Mouse (Mus musculus) intestine, embryonic 15.5 days (tissue): ENCODE data around the gene Cuedc1. TPM values are rescaled to one million over a fixed set of nuclear protein-coding genes. Genes with fewer than 3 reads are reported as not detected.

Source experiments
- ATAC-seq: fragments of 200-750 bp; cut with Nextera tagmentation; 2 replicates; pipeline ENCODE4 v1.8.0; 2017; ENCODE audit warnings: moderate TSS enrichment, moderate library complexity
- H3K27ac ChIP-seq: fragments of 300-500 bp; sonication (generic); 2 replicates; pipeline ENCODE4 v1.5.1; 2015; ENCODE audit warnings: mild to moderate bottlenecking, inconsistent platforms
- H3K27me3 ChIP-seq: fragments of 300-500 bp; sonication (generic); replicated peaks from 2 replicates; pipeline ENCODE4 v1.6.1; 2015; ENCODE audit warnings: inconsistent platforms
- H3K36me3 ChIP-seq: fragments of 300-500 bp; sonication (generic); 2 replicates; pipeline ENCODE4 v1.6.1; 2015; ENCODE audit warnings: inconsistent platforms
- H3K4me1 ChIP-seq: fragments of 300-500 bp; sonication (generic); replicated peaks from 2 replicates; pipeline ENCODE4 v1.6.1; 2015; ENCODE audit warnings: inconsistent platforms
- H3K4me2 ChIP-seq: fragments of 300-500 bp; sonication (generic); replicated peaks from 2 replicates; pipeline ENCODE4 v1.6.1; 2015; ENCODE audit warnings: mild to moderate bottlenecking, inconsistent platforms
- H3K4me3 ChIP-seq: fragments of 300-500 bp; sonication (generic); replicated peaks from 2 replicates; pipeline ENCODE4 v1.5.1; 2015; ENCODE audit warnings: inconsistent platforms
- H3K9ac ChIP-seq: fragments of 300-500 bp; sonication (generic); 2 replicates; pipeline ENCODE4 v1.6.1; 2015; ENCODE audit warnings: inconsistent platforms
- H3K9me3 ChIP-seq: fragments of 300-500 bp; sonication (generic); 2 replicates; pipeline ENCODE4 v1.6.1; 2016; ENCODE audit warnings: inconsistent platforms
- WGBS: fragments of 180-500 bp; shearing (Covaris S2); methylation state at CpG from one replicate; pipeline ENCODE4 v1.1.7; 2015; 5-methylcytosine and 5-hydroxymethylcytosine counted together
- polyA plus RNA-seq: library from polyadenylated mRNA; unstranded; fragments of >200 nt; fragmentation: Nextera tagmentation; extraction: Ambion mirVana; gene quantifications from 2 replicates; pipeline ENCODE4 v1.2.1, GENCODE M21; 2015

The Cuedc1 gene
- polyA plus RNA-seq, 1 experiment from 2014 or later: 14.2 TPM

DNA sequence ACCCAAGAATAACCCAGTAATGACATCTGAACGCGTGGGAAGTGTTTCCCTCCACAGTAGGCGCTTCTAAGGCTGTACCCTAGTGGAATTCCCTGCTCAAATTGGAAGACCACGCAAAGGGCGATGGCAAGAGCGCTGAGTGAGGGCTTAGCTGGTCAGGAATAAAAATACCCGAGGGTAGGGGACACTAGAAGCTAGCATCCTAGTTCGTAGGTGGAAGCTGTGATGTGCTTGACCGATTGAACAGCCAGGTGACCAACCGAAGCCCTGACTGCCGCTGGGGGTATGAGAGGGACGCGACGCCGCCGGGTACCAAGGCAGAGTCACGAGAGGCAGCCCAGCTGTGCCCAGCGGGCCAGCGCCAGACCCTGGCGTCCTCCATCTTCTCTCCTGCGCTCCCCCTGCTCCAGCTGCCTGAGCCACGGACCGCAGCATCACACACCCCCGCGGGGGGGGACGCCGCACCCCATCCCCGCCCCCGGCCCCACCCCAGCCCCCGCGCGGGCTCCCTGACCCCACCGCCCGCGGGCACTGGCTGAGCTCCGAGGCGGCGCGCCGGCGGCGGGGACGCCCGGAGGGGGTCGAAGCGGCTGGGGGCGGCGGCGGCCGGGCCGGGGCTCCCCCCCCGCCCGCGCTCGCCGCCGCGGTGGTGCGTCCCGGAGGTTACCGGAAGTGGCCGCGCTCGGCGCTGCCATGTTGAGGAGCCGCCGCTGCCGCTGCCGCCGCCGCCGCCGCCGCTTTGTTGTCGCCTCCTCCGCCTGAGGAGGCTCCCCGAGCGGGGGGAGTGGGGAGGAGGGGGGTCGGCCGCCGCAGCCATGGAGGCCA, 30.1 kb upstream of the Cuedc1 start, which contains the start of gene Vezf1:
TSS of gene Vezf1 (plus strand) at position 694 of the 825 bp plus-strand sequence.
- Histone ChIP-seq H3K27me3 (no peaks in the 10 kb centered on the region), H3K4me3 (peak within 1 kb of the TSS; percentile 96), H3K27ac (peak within 1 kb of the TSS; percentile 96), H3K9ac (peak within 1 kb of the TSS; percentile 94), H3K9me3 (no peaks in the 10 kb centered on the region), H3K4me1 (peaks cover 18% of the 10 kb centered on the region), H3K36me3 (no peaks in the 10 kb centered on the region), H3K4me2 (peak within 1 kb of the TSS; percentile 80)
- ATAC-seq: peak; percentile 87
- WGBS: under 1% methylated on average over 60 of the region's 81 CpGs

DNA sequence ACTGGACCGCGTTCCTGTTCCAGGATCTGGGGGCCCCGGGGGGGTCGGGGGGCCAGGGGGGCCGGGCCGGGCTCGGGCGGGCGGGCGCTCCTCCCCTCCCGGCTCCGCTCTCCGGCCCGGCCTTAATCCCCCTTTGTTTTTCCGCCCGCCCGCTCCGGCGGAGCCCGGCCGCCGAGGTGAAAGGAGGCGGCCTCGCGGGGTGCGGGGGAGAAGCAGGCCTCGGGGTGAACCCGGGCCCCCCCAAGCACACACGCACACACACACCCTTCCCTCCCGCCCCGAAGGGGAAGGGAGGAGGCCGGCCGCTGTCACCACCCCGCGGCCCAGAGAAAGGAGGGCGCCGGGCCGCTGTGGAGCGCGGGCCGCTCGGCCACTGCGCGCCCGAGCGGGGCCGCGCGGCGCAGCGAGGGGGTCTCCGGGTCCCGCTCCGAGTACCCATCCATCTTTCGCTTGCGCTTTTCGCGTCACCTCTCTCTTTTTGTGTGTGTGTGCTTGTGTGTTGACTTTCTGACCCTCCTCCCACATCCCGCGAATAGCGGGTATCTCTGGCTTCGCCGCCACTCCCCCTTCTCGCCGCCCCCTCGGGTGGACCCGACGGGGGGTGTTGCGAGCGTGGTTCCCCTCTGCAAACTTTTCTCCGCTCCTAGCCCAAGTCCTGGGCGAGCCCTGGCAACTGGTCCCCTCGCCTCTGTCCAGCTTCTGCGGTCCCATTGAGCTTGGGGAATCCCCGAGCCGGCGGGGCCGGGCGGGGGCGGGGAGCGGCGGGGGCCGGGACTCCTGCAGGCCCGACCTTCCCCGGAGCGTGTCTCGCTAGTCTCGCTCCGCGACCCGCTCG, 29.2 kb upstream of the Cuedc1 start:
- Histone ChIP-seq H3K4me1 (peaks cover 23% of the 10 kb centered on the region), H3K4me2 (peak overlapping the region; percentile 80), H3K27me3 (no peaks in the 10 kb centered on the region), H3K4me3 (peak overlapping the region; percentile 96), H3K27ac (peak overlapping the region; percentile 96), H3K9me3 (no peaks in the 10 kb centered on the region), H3K36me3 (peaks cover 1% of the 10 kb centered on the region; the same call in 1 of the 2 replicates), H3K9ac (peak overlapping the region; percentile 94)
- WGBS: 1% methylated on average over 80 of the region's 92 CpGs
- peak; percentile 82 for ATAC-seq

GRCm38 (mm10) chr11:88069246-88069570, 28.6 kb upstream of the Cuedc1 start:
- no peak for ATAC-seq
- H3K27ac ChIP-seq: peak overlapping the region; percentile 96
- H3K4me2 ChIP-seq: peak overlapping the region; percentile 80
- peak overlapping the region; percentile 96 for H3K4me3 ChIP-seq
- under 1% methylated on average over 12 of the region's 12 CpGs for whole genome bisulfite sequencing
- H3K36me3 ChIP-seq: peaks cover 3% of the 10 kb centered on the region; the same call in 1 of the 2 replicates
- no peaks in the 10 kb centered on the region for H3K27me3 ChIP-seq
- peaks cover 24% of the 10 kb centered on the region for H3K4me1 ChIP-seq
- H3K9ac ChIP-seq: peak overlapping the region; percentile 94
- H3K9me3 ChIP-seq: no peaks in the 10 kb centered on the region

DNA sequence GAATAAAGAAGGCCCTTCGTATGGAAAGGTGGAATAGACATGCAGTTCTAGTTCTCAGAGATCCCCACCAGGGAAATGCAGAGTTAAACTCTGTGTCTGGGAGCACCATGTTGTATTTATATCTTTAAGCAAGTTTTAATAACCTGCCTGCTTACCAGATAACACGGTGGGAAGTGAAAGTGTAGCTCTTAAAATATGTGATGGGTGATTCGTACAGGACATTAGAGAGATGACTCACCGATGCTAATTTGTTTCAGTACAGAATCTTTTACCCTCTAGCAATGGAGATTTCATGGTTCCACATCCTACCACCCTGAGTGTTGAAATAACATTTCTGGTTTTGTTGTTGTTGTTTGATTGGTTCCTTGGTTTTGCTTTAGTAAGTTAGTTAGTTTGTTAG, 27.5 kb upstream of the Cuedc1 start:
- no peak overlapping the region for H3K27ac ChIP-seq
- peaks cover 3% of the 10 kb centered on the region; the same call in 1 of the 2 replicates for H3K36me3 ChIP-seq
- no peak for ATAC-seq
- peak overlapping the region; percentile 80 for H3K4me2 ChIP-seq
- no peaks in the 10 kb centered on the region for H3K27me3 ChIP-seq
- no peak overlapping the region for H3K4me3 ChIP-seq
- 27% methylated on average over 4 of the region's 4 CpGs for WGBS
- no peak overlapping the region for H3K9ac ChIP-seq
- no peaks in the 10 kb centered on the region for H3K9me3 ChIP-seq
- peaks cover 24% of the 10 kb centered on the region for H3K4me1 ChIP-seq

DNA sequence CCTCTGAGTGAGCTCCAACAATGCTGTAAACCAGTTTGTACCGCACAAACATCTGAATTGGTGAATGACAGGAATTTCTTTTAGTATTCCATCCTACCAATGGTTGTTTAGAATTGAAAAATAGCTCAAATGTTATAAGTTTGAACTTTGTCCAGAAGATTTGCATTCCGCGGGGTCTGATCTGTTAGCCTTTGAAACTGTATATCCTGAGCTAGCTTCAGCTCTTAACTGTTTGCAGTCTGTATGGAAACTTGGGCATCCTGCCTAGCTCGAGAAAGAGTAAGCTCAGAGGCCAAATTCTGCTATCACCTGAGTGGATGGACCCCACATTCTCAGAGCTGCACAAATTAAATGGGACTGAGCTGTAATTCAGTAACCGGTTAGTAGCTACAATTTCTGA, 26.7 kb upstream of the Cuedc1 start:
- Histone ChIP-seq H3K9ac (no peak overlapping the region), H3K36me3 (peaks cover 3% of the 10 kb centered on the region; the same call in 1 of the 2 replicates), H3K27me3 (no peaks in the 10 kb centered on the region), H3K27ac (no peak overlapping the region), H3K4me3 (no peak overlapping the region), H3K4me2 (peak overlapping the region; percentile 80), H3K4me1 (peaks cover 24% of the 10 kb centered on the region), H3K9me3 (no peaks in the 10 kb centered on the region)
- no peak for ATAC-seq
- 31% methylated on average over 5 of the region's 5 CpGs for WGBS

DNA sequence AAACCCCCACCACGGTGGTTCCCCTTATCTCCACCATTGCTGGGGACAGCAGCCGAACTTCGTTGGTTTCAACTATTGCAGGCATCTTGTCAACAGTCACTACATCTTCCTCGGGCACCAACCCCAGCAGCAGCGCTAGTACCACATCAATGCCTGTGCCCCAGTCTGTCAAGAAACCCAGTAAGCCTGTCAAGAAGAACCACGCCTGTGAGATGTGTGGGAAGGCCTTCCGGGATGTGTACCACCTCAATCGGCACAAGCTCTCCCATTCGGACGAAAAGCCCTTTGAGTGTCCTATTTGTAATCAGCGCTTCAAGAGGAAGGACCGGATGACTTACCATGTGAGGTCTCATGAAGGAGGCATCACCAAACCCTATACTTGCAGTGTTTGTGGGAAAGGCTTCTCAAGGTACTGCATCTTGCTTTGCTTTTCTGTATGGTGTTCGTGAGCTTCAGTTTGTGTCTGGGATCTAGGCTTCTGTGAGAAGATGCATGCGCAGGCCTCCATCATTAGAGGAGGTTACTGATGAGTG, 24.4 kb upstream of the Cuedc1 start:
- Histone ChIP-seq H3K4me3 (no peak overlapping the region), H3K36me3 (peaks cover 11% of the 10 kb centered on the region), H3K9me3 (no peaks in the 10 kb centered on the region), H3K9ac (no peak overlapping the region), H3K4me1 (peaks cover 22% of the 10 kb centered on the region), H3K27me3 (no peaks in the 10 kb centered on the region), H3K4me2 (no peak overlapping the region), H3K27ac (no peak overlapping the region)
- no peak for ATAC-seq
- WGBS: 76% methylated on average over 14 of the region's 14 CpGs

- Histone ChIP-seq H3K27me3 (no peaks in the 10 kb centered on the region), H3K36me3 (peaks cover 22% of the 10 kb centered on the region), H3K27ac (no peak overlapping the region), H3K4me3 (no peak overlapping the region), H3K9me3 (no peaks in the 10 kb centered on the region), H3K4me1 (peaks cover 16% of the 10 kb centered on the region), H3K4me2 (no peak overlapping the region), H3K9ac (no peak overlapping the region)
- WGBS: 79% methylated on average over 1 of the region's 1 CpGs
- ATAC-seq: no peak
Measured at GRCm38 (mm10) chr11:88075701-88076100, 22.2 kb upstream of the Cuedc1 start.

- Histone ChIP-seq H3K4me3 (no peak overlapping the region), H3K27me3 (no peaks in the 10 kb centered on the region), H3K27ac (no peak overlapping the region), H3K9me3 (no peaks in the 10 kb centered on the region), H3K36me3 (peaks cover 25% of the 10 kb centered on the region), H3K4me1 (peaks cover 10% of the 10 kb centered on the region), H3K4me2 (no peak overlapping the region), H3K9ac (no peak overlapping the region)
- 80% methylated on average over 1 of the region's 1 CpGs for WGBS
- no peak for ATAC-seq
Measured at GRCm38 (mm10) chr11:88076394-88076793, 21.5 kb upstream of the Cuedc1 start.

DNA sequence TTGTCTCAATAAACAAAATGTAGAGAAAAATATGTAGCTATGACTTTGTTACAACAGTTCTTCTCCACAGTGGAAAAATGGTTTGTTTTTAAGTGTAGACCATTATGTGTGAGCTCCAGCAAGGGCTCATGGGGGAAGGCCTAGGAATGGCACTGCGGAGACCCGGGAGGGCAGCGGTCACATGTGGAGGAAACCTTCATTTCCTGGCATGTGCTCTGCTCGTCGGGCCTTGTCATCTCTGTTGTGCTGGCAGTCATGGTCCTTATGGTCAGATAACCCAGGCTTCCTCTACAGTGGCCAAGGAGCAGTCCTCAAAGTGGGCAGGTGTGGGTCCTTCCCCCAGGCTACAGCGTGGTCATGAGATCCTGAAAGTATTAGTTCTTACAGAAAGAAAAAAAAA, 14.2 kb upstream of the Cuedc1 start:
- H3K27me3 ChIP-seq: no peaks in the 10 kb centered on the region
- H3K36me3 ChIP-seq: peaks cover 16% of the 10 kb centered on the region
- H3K9me3 ChIP-seq: no peaks in the 10 kb centered on the region
- 0 out of 2 replicates have a peak, but pooled peaks cover 8% of the 10 kb centered on the region for H3K4me1 ChIP-seq
- no peak overlapping the region for H3K9ac ChIP-seq
- WGBS: 65% methylated on average over 6 of the region's 6 CpGs
- no peak for ATAC-seq
- no peak overlapping the region for H3K27ac ChIP-seq
- no peak overlapping the region for H3K4me3 ChIP-seq
- no peak overlapping the region for H3K4me2 ChIP-seq

GRCm38 (mm10) chr11:88086737-88087627, 10.9 kb upstream of the Cuedc1 start:
- H3K9ac ChIP-seq: peak overlapping the region; percentile 11; the same call in 1 of the 2 replicates

GRCm38 (mm10) chr11:88089150-88089549, 8.7 kb upstream of the Cuedc1 start:
- WGBS: 67% methylated on average over 5 of the region's 5 CpGs
- 0 out of 2 replicates have a peak, but pooled peaks cover 3% of the 10 kb centered on the region for H3K36me3 ChIP-seq
- ATAC-seq: no peak
- no peaks in the 10 kb centered on the region for H3K9me3 ChIP-seq
- H3K9ac ChIP-seq: no peak overlapping the region
- no peak overlapping the region for H3K4me2 ChIP-seq
- H3K27ac ChIP-seq: no peak overlapping the region
- H3K4me1 ChIP-seq: 0 out of 2 replicates have a peak, but pooled peaks cover 6% of the 10 kb centered on the region
- no peak overlapping the region for H3K4me3 ChIP-seq
- H3K27me3 ChIP-seq: no peaks in the 10 kb centered on the region

More at GRCm38 (mm10) chr11:88086737-88087627, 10.9 kb upstream of the Cuedc1 start:
- WGBS: 6% methylated on average over 25 of the region's 25 CpGs
- H3K4me3 ChIP-seq: peak overlapping the region; percentile 23
- H3K9me3 ChIP-seq: no peaks in the 10 kb centered on the region
- ATAC-seq: peak; percentile 98
- H3K27ac ChIP-seq: peak overlapping the region; percentile 63
- H3K4me1 ChIP-seq: 0 out of 2 replicates have a peak, but pooled peaks cover 8% of the 10 kb centered on the region
- H3K36me3 ChIP-seq: 0 out of 2 replicates have a peak, but pooled peaks cover 5% of the 10 kb centered on the region
- no peaks in the 10 kb centered on the region for H3K27me3 ChIP-seq
- H3K4me2 ChIP-seq: peak overlapping the region; percentile 64
